Mouse (Mus musculus) neural tube, embryonic 15.5 days (tissue): ENCODE data around the gene Gng5. TPM values are rescaled to one million over a fixed set of nuclear protein-coding genes. Genes with fewer than 3 reads are reported as not detected.

ENCODE experiments used
- ATAC-seq: fragments of 200-750 bp; cut with Nextera tagmentation; 2 replicates; pipeline ENCODE4 v1.8.0; 2017; ENCODE audit warnings: mild to moderate bottlenecking, moderate TSS enrichment, moderate library complexity; ENCODE audit not compliant: low FRiP score
- H3K27ac ChIP-seq: fragments of 300-500 bp; sonication (generic); replicated peaks from 2 replicates; pipeline ENCODE4 v1.5.1; 2015; ENCODE audit warnings: mild to moderate bottlenecking, inconsistent platforms
- H3K27me3 ChIP-seq: fragments of 300-500 bp; sonication (generic); replicated peaks from 2 replicates; pipeline ENCODE4 v1.6.1; 2015; ENCODE audit warnings: inconsistent platforms
- H3K36me3 ChIP-seq: fragments of 300-500 bp; sonication (generic); 2 replicates; pipeline ENCODE4 v1.6.1; 2015; ENCODE audit warnings: inconsistent platforms
- H3K4me1 ChIP-seq: fragments of 300-500 bp; sonication (generic); 2 replicates; pipeline ENCODE4 v1.6.1; 2015; ENCODE audit warnings: inconsistent platforms
- H3K4me2 ChIP-seq: fragments of 300-500 bp; sonication (generic); 2 replicates; pipeline ENCODE4 v1.6.1; 2015; ENCODE audit warnings: inconsistent platforms, mild to moderate bottlenecking, moderate library complexity
- H3K4me3 ChIP-seq: fragments of 300-500 bp; sonication (generic); replicated peaks from 2 replicates; pipeline ENCODE4 v1.5.1; 2015; ENCODE audit warnings: mild to moderate bottlenecking, inconsistent platforms
- H3K9ac ChIP-seq: fragments of 300-500 bp; sonication (generic); replicated peaks from 2 replicates; pipeline ENCODE4 v1.6.1; 2015; ENCODE audit warnings: mild to moderate bottlenecking, inconsistent platforms
- H3K9me3 ChIP-seq: fragments of 300-500 bp; sonication (generic); replicated peaks from 2 replicates; pipeline ENCODE4 v1.6.1; 2016; ENCODE audit warnings: inconsistent platforms
- WGBS: fragments of 180-500 bp; shearing (Covaris S2); methylation state at CpG from one replicate; pipeline ENCODE4 v1.1.7; 2015; ENCODE audit warnings: mixed read lengths; 5-methylcytosine and 5-hydroxymethylcytosine counted together
- polyA plus RNA-seq: library from polyadenylated mRNA; unstranded; fragments of >200 nt; fragmentation: Nextera tagmentation; extraction: Ambion mirVana; gene quantifications from 2 replicates; pipeline ENCODE4 v1.2.1, GENCODE M21; 2015

The Gng5 gene
- 363 and 428 TPM in 2 replicates for polyA plus RNA-seq

DNA sequence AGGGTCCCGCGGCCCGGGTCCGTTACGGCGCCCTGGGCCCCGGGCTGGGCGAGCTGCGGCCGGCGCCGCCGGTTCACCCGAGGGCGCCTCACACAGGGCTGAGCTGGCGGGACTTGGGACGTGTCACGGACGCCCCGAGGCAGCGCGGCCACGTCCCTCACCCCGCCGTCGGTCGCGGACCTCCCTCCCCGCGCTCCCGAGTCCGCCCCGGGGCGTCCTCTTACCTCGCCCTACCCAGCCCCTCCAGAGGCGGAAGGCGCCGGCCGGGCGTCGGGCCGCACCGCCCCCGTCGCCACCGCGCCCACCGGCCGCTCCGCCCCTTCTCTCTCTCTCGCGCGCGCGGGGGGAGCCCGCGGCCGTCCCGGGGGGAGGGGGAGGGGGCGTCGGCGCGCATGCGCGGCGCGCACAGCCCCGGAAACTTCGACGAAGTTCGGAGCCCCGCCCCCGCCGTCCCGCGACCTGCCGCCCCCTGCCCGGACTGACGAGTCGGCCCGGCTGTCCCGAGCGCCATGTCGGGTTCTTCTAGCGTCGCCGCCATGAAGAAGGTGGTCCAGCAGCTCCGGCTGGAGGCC lies at the start of gene Gng5, which contains the start of gene Spata1:
TSS of gene Gng5 (plus strand) at position 377 of the 572 bp plus-strand sequence.
TSS of gene Spata1 (minus strand) at position 323 of the 572 bp plus-strand sequence.
- WGBS = under 1% methylated on average over 78 of the region's 88 CpGs
- H3K36me3 ChIP-seq = peaks cover 9% of the 10 kb centered on the region
- peaks cover 11% of the 10 kb centered on the region for H3K4me1 ChIP-seq
- H3K27me3 ChIP-seq = no peaks in the 10 kb centered on the region
- peak within 1 kb of the TSS; percentile 66 for H3K9ac ChIP-seq
- H3K4me3 ChIP-seq = peak within 1 kb of the TSS; percentile 67
- peak within 1 kb of the TSS; percentile 71 for H3K4me2 ChIP-seq
- no peaks in the 10 kb centered on the region for H3K9me3 ChIP-seq
- peak; percentile 89 for ATAC-seq
- H3K27ac ChIP-seq = peak within 1 kb of the TSS; percentile 80

DNA sequence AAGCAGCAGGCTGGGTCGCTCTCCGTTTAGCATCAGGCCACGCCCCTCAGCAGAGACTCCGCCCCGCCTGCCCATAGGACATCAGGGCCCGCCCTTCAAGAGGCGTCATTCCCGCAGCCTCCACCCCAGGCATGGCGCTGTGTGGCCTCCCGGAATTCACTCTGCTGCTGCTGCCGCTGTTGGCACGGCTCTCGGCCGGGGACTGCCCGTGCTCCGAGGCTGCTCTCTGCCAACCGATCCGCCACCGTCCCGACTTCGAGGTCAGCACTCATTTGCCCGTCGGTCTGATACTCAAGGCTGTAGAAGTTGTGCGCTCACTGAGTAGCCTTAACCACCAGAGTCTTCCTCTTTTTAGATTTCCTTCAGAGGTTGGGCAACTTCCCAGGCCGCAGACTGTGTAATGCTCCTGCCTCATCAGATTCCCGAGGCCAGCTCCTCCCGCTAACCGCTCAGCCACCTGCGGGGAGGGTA lies 49.2 kb upstream of the Gng5 start:
- H3K4me2 ChIP-seq = peak overlapping the region; percentile 74
- H3K27me3 ChIP-seq = no peaks in the 10 kb centered on the region; the same call in 1 of the 2 replicates
- ATAC-seq = peak; percentile 98
- no peaks in the 10 kb centered on the region for H3K36me3 ChIP-seq
- peak overlapping the region; percentile 80 for H3K27ac ChIP-seq
- peaks cover 21% of the 10 kb centered on the region for H3K4me1 ChIP-seq
- WGBS = under 1% methylated on average over 29 of the region's 29 CpGs
- H3K4me3 ChIP-seq = peak overlapping the region; percentile 57
- H3K9ac ChIP-seq = peak overlapping the region; percentile 66
- no peaks in the 10 kb centered on the region for H3K9me3 ChIP-seq

DNA sequence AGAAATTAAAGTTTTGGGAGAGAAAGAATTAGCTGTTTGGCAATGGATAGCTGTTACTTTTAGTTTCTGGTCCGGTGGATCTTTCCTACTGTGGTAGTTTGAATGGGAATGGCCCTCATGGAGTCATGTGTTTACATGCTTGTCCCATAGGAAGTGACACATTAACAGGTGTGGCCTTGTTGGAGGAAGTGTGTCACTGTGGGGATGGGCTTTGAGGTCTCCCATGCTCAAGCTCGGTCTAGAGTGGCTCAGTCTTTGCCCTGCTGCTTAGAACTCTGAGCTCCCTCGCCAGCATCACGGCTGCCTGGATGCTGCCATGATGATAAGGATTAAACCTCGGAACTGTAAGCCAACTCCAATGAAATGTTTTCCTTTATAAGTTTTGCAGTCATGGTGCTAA lies 48.2 kb upstream of the Gng5 start:
- 81% methylated on average over 5 of the region's 5 CpGs for WGBS
- no peak overlapping the region for H3K9ac ChIP-seq

DNA sequence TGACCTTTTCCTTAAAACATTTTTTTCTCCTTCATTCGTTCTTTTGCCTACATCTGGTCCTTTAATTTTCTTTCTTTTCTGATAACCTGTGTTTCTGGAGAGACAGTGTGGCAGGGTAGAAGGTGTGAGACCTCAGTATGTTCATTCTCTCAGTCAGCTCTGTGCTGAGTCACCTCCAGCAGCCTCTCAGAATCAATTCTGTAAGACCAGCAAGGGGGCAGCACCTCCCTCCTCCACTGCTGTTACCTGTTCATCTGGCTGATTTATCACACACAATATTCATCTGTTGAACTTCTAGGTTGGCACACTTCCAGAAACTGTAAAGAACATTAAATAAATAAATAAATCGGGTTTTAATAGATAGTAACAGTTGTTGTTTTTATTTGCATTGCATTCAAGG lies 36.7 kb upstream of the Gng5 start:
- Histone ChIP-seq H3K36me3 (no peaks in the 10 kb centered on the region), H3K4me1 (no peaks in the 10 kb centered on the region), H3K27me3 (no peaks in the 10 kb centered on the region), H3K4me3 (no peak overlapping the region), H3K27ac (no peak overlapping the region), H3K4me2 (no peak overlapping the region), H3K9ac (no peak overlapping the region), H3K9me3 (no peaks in the 10 kb centered on the region)
- ATAC-seq = no peak
- 57% methylated on average over 2 of the region's 2 CpGs for WGBS

More for the DNA sequence above, 48.2 kb upstream of the Gng5 start:
- Histone ChIP-seq H3K4me1 (peaks cover 21% of the 10 kb centered on the region), H3K9me3 (no peaks in the 10 kb centered on the region), H3K27ac (no peak overlapping the region), H3K4me3 (no peak overlapping the region), H3K4me2 (peak overlapping the region; percentile 74; the same call in 1 of the 2 replicates), H3K36me3 (no peaks in the 10 kb centered on the region), H3K27me3 (no peaks in the 10 kb centered on the region; the same call in 1 of the 2 replicates)
- ATAC-seq = no peak

DNA sequence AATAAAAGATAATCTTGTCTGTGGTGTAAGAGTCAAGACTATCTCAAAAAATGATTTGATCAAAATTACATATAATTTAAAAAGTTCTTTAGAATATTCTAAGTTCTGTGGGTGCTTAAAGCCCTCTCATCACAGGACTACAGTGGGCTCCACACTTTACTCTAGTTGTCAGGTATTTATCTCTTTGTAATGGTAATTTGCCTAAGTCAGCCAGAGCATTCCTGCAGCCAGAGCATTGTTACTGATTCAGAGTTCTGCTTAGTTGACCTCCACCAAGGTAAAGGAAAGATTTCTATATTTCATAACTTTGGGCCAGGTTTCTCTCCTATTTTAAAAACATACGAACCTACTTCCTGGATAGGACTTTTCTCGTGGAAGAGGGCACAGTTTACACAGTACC lies 30.4 kb upstream of the Gng5 start:
- no peaks in the 10 kb centered on the region for H3K4me1 ChIP-seq
- ATAC-seq = no peak

DNA sequence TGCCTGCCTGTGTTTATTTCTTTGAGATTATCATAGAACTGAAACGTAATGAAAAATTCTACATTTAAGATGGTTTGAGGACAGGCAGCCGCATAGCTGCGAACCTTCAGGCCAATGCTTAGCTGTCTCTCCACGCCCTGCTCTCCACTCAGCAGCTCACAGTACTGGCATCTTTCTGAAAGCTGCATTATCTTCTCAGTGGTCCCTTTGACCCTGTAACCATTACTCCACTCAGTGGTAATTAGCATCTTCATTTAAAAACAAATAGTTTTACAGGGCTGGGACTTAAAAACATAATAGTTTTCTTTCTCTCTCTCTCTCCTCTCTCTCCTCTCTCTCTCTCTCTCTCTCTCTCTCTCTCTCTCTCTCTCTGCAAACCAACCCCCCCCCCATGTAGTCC lies 26.9 kb upstream of the Gng5 start:
- Histone ChIP-seq H3K27ac (no peak overlapping the region), H3K4me1 (no peaks in the 10 kb centered on the region), H3K36me3 (no peaks in the 10 kb centered on the region), H3K4me3 (no peak overlapping the region), H3K9me3 (no peaks in the 10 kb centered on the region), H3K4me2 (no peak overlapping the region), H3K9ac (no peak overlapping the region), H3K27me3 (no peaks in the 10 kb centered on the region)
- WGBS = 63% methylated on average over 4 of the region's 4 CpGs
- no peak for ATAC-seq

More for the DNA sequence above, 30.4 kb upstream of the Gng5 start:
- Histone ChIP-seq H3K4me2 (no peak overlapping the region), H3K27me3 (no peaks in the 10 kb centered on the region), H3K9ac (no peak overlapping the region), H3K27ac (no peak overlapping the region), H3K36me3 (no peaks in the 10 kb centered on the region), H3K9me3 (no peaks in the 10 kb centered on the region), H3K4me3 (no peak overlapping the region)
- 78% methylated on average over 2 of the region's 2 CpGs for WGBS

DNA sequence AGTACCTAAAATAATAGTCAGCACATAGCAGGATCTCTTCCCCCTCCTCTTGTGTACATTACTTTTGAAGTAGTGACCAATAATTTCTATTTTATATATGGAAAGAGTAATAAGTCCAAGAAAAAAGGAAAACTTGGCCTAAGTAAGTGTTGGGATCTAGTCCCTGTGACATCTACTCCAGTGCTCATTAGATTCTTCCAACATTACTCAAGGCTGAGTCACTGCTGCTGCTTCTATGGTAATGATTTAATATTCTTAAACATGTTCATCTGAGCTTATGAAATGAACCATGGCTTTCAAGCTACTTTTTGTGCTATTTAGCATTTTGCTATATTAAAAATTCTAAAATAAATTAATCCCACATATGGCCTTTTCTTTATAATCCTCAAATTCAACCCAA lies 25.9 kb upstream of the Gng5 start:
- no peaks in the 10 kb centered on the region for H3K36me3 ChIP-seq
- ATAC-seq = no peak
- H3K4me3 ChIP-seq = no peak overlapping the region
- H3K4me2 ChIP-seq = no peak overlapping the region
- H3K9ac ChIP-seq = no peak overlapping the region
- H3K27me3 ChIP-seq = no peaks in the 10 kb centered on the region
- H3K27ac ChIP-seq = no peak overlapping the region
- no peaks in the 10 kb centered on the region for H3K4me1 ChIP-seq
- H3K9me3 ChIP-seq = no peaks in the 10 kb centered on the region

DNA sequence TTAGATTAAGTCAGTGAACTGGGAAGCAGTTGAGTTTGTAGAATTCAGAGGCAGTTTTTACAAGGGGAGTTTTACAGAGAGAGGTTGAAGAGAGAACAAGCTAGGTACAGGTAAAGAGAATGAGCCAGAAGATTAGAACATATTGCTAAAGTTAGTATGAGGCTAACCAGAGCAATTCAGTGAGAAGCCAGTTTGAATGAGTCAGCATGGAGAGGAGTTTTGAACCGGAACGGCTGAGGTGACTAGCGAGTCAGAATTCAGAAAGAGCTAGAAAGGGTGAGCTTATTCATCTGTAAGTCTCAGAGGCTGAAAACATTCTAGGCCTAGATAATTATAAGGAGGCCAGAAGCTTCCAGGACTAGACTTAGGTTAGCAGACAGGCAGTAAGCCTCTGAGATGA lies 25.2 kb upstream of the Gng5 start:
- no peak overlapping the region for H3K9ac ChIP-seq
- WGBS = 91% methylated on average over 3 of the region's 3 CpGs
- H3K4me1 ChIP-seq = no peaks in the 10 kb centered on the region
- H3K36me3 ChIP-seq = no peaks in the 10 kb centered on the region
- H3K4me2 ChIP-seq = no peak overlapping the region
- ATAC-seq = no peak
- H3K27me3 ChIP-seq = no peaks in the 10 kb centered on the region
- H3K27ac ChIP-seq = no peak overlapping the region
- no peaks in the 10 kb centered on the region for H3K9me3 ChIP-seq
- H3K4me3 ChIP-seq = no peak overlapping the region

DNA sequence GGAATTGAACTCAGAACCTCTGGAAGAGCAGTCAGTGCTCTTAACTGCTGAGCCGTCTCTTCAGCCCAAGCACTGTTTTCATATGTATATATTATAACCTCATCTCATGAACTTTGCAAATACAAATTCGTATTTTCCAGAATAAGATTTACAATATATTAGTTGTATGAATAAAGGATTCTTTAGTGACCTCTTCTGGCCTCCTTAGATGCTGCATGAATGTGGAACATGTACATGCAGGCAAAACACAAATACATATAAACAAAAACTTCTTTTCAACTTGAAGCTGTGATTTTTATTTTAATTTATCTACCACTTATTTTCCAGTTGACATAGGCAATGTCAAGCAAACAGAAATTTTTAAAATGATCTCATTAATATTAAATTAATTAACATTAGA lies 17.6 kb upstream of the Gng5 start:
- WGBS = 71% methylated on average over 2 of the region's 2 CpGs
- no peaks in the 10 kb centered on the region for H3K9me3 ChIP-seq
- no peaks in the 10 kb centered on the region for H3K36me3 ChIP-seq
- no peak overlapping the region for H3K4me3 ChIP-seq
- H3K27me3 ChIP-seq = no peaks in the 10 kb centered on the region
- H3K4me1 ChIP-seq = no peaks in the 10 kb centered on the region
- H3K27ac ChIP-seq = no peak overlapping the region
- H3K9ac ChIP-seq = no peak overlapping the region
- no peak for ATAC-seq
- H3K4me2 ChIP-seq = no peak overlapping the region

DNA sequence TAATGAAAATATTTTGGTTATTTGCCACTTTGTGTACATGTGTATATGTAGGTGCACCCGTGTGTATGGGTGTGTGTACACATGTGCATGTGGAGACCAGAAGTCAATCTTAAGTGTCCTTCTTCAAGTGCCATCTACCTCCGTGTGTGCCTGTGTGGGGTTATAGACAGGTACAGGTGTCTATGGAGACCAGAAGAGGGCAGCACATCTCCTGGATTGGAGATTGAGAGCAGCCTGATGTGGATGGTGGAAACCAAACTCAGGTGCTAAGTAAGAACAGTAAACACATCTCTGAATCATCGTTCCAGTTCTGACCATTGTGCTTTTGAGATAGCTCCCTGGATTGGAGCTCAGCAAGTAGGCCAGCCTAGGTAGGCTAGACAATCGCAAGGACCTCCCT lies 13.1 kb upstream of the Gng5 start:
- Histone ChIP-seq H3K4me3 (no peak overlapping the region), H3K27ac (no peak overlapping the region), H3K9ac (no peak overlapping the region), H3K27me3 (no peaks in the 10 kb centered on the region), H3K9me3 (no peaks in the 10 kb centered on the region), H3K36me3 (no peaks in the 10 kb centered on the region), H3K4me1 (no peaks in the 10 kb centered on the region), H3K4me2 (no peak overlapping the region)
- no peak for ATAC-seq
- WGBS = 87% methylated on average over 4 of the region's 4 CpGs

DNA sequence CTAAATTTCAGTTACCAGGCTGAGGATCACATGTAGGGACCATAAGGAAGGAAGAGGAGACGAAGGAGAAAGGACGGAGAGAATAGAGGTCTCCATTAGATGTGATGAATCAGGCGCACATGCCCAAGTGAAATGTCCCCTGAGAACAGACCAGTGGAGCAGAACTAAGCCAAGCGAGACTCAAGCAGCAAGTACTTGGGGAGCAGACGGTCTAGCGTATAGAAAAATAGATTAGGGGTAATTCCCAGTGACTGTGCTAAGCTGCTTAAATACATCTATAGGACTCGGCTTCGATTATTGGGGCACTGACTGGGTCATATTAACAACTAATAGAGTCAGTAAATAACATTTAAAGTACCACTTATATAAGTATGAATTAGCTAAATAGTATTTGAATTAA lies 4.7 kb upstream of the Gng5 start:
- no peaks in the 10 kb centered on the region for H3K4me1 ChIP-seq
- H3K27ac ChIP-seq = no peak overlapping the region

DNA sequence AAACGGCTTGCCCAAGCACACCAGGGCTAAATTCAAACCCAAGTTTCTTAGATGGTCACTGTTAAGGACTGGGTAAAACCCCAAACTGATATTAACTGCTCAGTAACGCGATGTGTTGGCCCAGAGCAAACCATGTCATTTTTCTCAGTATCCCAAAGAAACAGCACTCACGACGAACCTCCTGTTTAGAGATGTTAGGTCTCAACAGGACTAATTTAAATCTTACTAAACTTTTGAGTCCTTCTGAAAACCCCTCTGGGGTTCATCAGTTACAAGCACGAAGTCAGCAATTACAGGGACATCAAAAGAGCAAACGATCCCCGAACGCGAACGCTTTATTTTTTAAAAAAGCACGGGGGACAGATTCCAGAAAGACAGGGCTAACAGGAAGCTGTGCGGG lies 618 bp upstream of the Gng5 start:
- WGBS = 4% methylated on average over 13 of the region's 13 CpGs
- Histone ChIP-seq H3K27ac (peak overlapping the region; percentile 73), H3K27me3 (no peaks in the 10 kb centered on the region), H3K4me2 (peak overlapping the region; percentile 71), H3K36me3 (peaks cover 7% of the 10 kb centered on the region), H3K4me3 (peak overlapping the region; percentile 67), H3K9me3 (no peaks in the 10 kb centered on the region), H3K9ac (peak overlapping the region; percentile 66), H3K4me1 (peaks cover 11% of the 10 kb centered on the region)
- ATAC-seq = no peak

More for the DNA sequence above, 4.7 kb upstream of the Gng5 start:
- no peak overlapping the region for H3K4me3 ChIP-seq
- ATAC-seq = no peak
- H3K27me3 ChIP-seq = no peaks in the 10 kb centered on the region
- H3K9ac ChIP-seq = no peak overlapping the region
- no peaks in the 10 kb centered on the region for H3K36me3 ChIP-seq
- H3K9me3 ChIP-seq = no peaks in the 10 kb centered on the region
- 63% methylated on average over 8 of the region's 8 CpGs for WGBS
- no peak overlapping the region for H3K4me2 ChIP-seq
